Mouse (Mus musculus): Measurements from ENCODE around the gene Vmn1r205.
"Not testable (repeated sequence)": the region's sequence is repeated elsewhere in the genome, so short reads cannot be mapped to it uniquely, and the experiment has no call there.

The Vmn1r205 gene

GRCm38 (mm10) chr13:22592900-22593299 lies at the start of gene Vmn1r205:
Gene Vmn1r205, minus strand, starts transcription at chr13:22593000.
- no peak for DNase-seq

GRCm38 (mm10) chr13:22624151-22624550 lies 31.4 kb upstream of the Vmn1r205 start, which contains the start of gene Vmn1r206:
Gene Vmn1r206, minus strand, starts transcription at chr13:22624251.
- not testable (repeated sequence) for DNase-seq

- not testable (repeated sequence) for DNase-seq
Measured at GRCm38 (mm10) chr13:22583336-22583735, 9.5 kb downstream of the Vmn1r205 start.

GRCm38 (mm10) chr13:22574911-22575310 lies 17.9 kb downstream of the Vmn1r205 start:
- DNase-seq = not testable (repeated sequence)

GRCm38 (mm10) chr13:22552898-22553297 lies 39.9 kb downstream of the Vmn1r205 start, which contains the start of gene Vmn1r204:
Gene Vmn1r204, plus strand, starts transcription at chr13:22553198.
- not testable (repeated sequence) for DNase-seq
